Mouse (Mus musculus): ENCODE results near the gene Cldn6. TPM values are rescaled to one million over a fixed set of nuclear protein-coding genes. Genes with fewer than 3 reads are reported as not detected.

Cldn6 gene
- total and polyA plus RNA-seq, 3 experiments = not detected

GRCm38 (mm10) chr17:23672761-23673160 is 6.3 kb upstream of the Cldn6 start:
- no peak for TF ChIP-seq POLR2A (IDR thresholded peaks at IDR 0.05; ENCODE audit: insufficient read depth, low read depth, low read length)
- TF ChIP-seq EP300 (IDR thresholded peaks at IDR 0.05; ENCODE audit: insufficient read depth, low read depth, low read length) = no peak
- no peak for TF ChIP-seq CTCF (IDR thresholded peaks at IDR 0.05)
- Histone ChIP-seq H3K4me3 (no peak overlapping the region), H3K36me3 (ENCODE audit: control insufficient read depth, insufficient read depth, low read length) (no peaks in the 10 kb centered on the region), H3K9ac (ENCODE audit: low read depth, low read length) (no peak overlapping the region), H3K4me1 (ENCODE audit: control insufficient read depth, insufficient read depth, low read length) (peaks cover 2% of the 10 kb centered on the region), H3K27ac (no peak overlapping the region), H3K79me2 (replicated peaks; ENCODE audit: control insufficient read depth, insufficient read depth, low read length) (no peaks in the 10 kb centered on the region), H3K27me3 (ENCODE audit: control insufficient read depth, insufficient read depth, low read length) (no peaks in the 10 kb centered on the region)
- 52% methylated on average over 3 of the region's 3 CpGs for WGBS
- intact Hi-C loops (cut with DNase I) = no loop called here
- no peak for DNase-seq

GRCm38 (mm10) chr17:23673424-23674073 is 5.5 kb upstream of the Cldn6 start, which contains the start of the genes Hcfc1r1 and Thoc6:
Hcfc1r1 (plus strand) TSS chr17:23673596.
Thoc6 (minus strand) TSS chr17:23673882.
- H3K9ac ChIP-seq (ENCODE audit: low read depth, low read length) = peak within 1 kb of the TSS; percentile 80
- no peaks in the 10 kb centered on the region for H3K27me3 ChIP-seq (ENCODE audit: control insufficient read depth, insufficient read depth, low read length)
- TF ChIP-seq POLR2A (IDR thresholded peaks at IDR 0.05; ENCODE audit: insufficient read depth, low read depth, low read length) (peak; percentile 73), CTCF (IDR thresholded peaks at IDR 0.05) (no peak), EP300 (IDR thresholded peaks at IDR 0.05; ENCODE audit: insufficient read depth, low read depth, low read length) (peak; percentile 70)
- H3K79me2 ChIP-seq (replicated peaks; ENCODE audit: control insufficient read depth, insufficient read depth, low read length) = no peaks in the 10 kb centered on the region
- no peaks in the 10 kb centered on the region for H3K36me3 ChIP-seq (ENCODE audit: control insufficient read depth, insufficient read depth, low read length)
- intact Hi-C loops (cut with DNase I) = no loop called here
- DNase-seq = peak; percentile 92 to 95
- H3K4me3 ChIP-seq = peak within 1 kb of the TSS; percentile 67
- H3K27ac ChIP-seq = peak within 1 kb of the TSS; percentile 93
- WGBS = under 1% methylated on average over 45 of the region's 45 CpGs
- H3K4me1 ChIP-seq (ENCODE audit: control insufficient read depth, insufficient read depth, low read length) = peaks cover 2% of the 10 kb centered on the region

- peak overlapping the region; percentile 80 for H3K9ac ChIP-seq (ENCODE audit: low read depth, low read length)
- DNase-seq = peak; percentile 51 to 67
- peak overlapping the region; percentile 93 for H3K27ac ChIP-seq
Measured at GRCm38 (mm10) chr17:23674271-23674952, 4.6 kb upstream of the Cldn6 start.

GRCm38 (mm10) chr17:23675127-23675526 is 3.9 kb upstream of the Cldn6 start:
- Histone ChIP-seq H3K79me2 (replicated peaks; ENCODE audit: control insufficient read depth, insufficient read depth, low read length) (no peaks in the 10 kb centered on the region), H3K27ac (peak overlapping the region; percentile 93), H3K36me3 (ENCODE audit: control insufficient read depth, insufficient read depth, low read length) (no peaks in the 10 kb centered on the region), H3K27me3 (ENCODE audit: control insufficient read depth, insufficient read depth, low read length) (peaks cover 6% of the 10 kb centered on the region), H3K9ac (ENCODE audit: low read depth, low read length) (peak overlapping the region; percentile 25; the same call in 1 of the 2 replicates), H3K4me1 (ENCODE audit: control insufficient read depth, insufficient read depth, low read length) (peaks cover 2% of the 10 kb centered on the region), H3K4me3 (peak overlapping the region; percentile 67)
- peak; percentile 69 to 80 for DNase-seq
- TF ChIP-seq EP300 (IDR thresholded peaks at IDR 0.05; ENCODE audit: insufficient read depth, low read depth, low read length) (no peak), POLR2A (IDR thresholded peaks at IDR 0.05; ENCODE audit: insufficient read depth, low read depth, low read length) (no peak), CTCF (IDR thresholded peaks at IDR 0.05) (no peak)
- intact Hi-C loops (cut with DNase I) = no loop called here
- 16% methylated on average over 5 of the region's 5 CpGs for WGBS

More at GRCm38 (mm10) chr17:23674271-23674952, 4.6 kb upstream of the Cldn6 start:
- Histone ChIP-seq H3K36me3 (ENCODE audit: control insufficient read depth, insufficient read depth, low read length) (no peaks in the 10 kb centered on the region), H3K79me2 (replicated peaks; ENCODE audit: control insufficient read depth, insufficient read depth, low read length) (no peaks in the 10 kb centered on the region), H3K4me1 (ENCODE audit: control insufficient read depth, insufficient read depth, low read length) (peaks cover 2% of the 10 kb centered on the region), H3K4me3 (peak overlapping the region; percentile 67), H3K27me3 (ENCODE audit: control insufficient read depth, insufficient read depth, low read length) (peaks cover 2% of the 10 kb centered on the region)
- TF ChIP-seq EP300 (IDR thresholded peaks at IDR 0.05; ENCODE audit: insufficient read depth, low read depth, low read length) (no peak), CTCF (IDR thresholded peaks at IDR 0.05) (no peak), POLR2A (IDR thresholded peaks at IDR 0.05; ENCODE audit: insufficient read depth, low read depth, low read length) (peak; percentile 38; the same call in 1 of the 2 replicates)
- 25% methylated on average over 9 of the region's 9 CpGs for WGBS
- intact Hi-C loops (cut with DNase I) = no loop called here

- Histone ChIP-seq H3K27ac (peak overlapping the region; percentile 93), H3K79me2 (replicated peaks; ENCODE audit: control insufficient read depth, insufficient read depth, low read length) (no peaks in the 10 kb centered on the region), H3K36me3 (ENCODE audit: control insufficient read depth, insufficient read depth, low read length) (no peaks in the 10 kb centered on the region), H3K4me3 (peak overlapping the region; percentile 67), H3K4me1 (ENCODE audit: control insufficient read depth, insufficient read depth, low read length) (peaks cover 2% of the 10 kb centered on the region), H3K27me3 (ENCODE audit: control insufficient read depth, insufficient read depth, low read length) (peaks cover 6% of the 10 kb centered on the region), H3K9ac (ENCODE audit: low read depth, low read length) (peak overlapping the region; percentile 69)
- DNase-seq = peak; percentile 69 to 71
- intact Hi-C loops (cut with DNase I) = no loop called here
- 16% methylated on average over 15 of the region's 15 CpGs for WGBS
- TF ChIP-seq CTCF (IDR thresholded peaks at IDR 0.05) = peak; percentile 45
- no peak for TF ChIP-seq POLR2A (IDR thresholded peaks at IDR 0.05; ENCODE audit: insufficient read depth, low read depth, low read length)
Measured at GRCm38 (mm10) chr17:23675564-23676281, 3.3 kb upstream of the Cldn6 start.
